Mouse (Mus musculus) macrophage (primary cell): ENCODE data around the gene Dock3. TPM values are rescaled to one million over a fixed set of nuclear protein-coding genes. Genes with fewer than 3 reads are reported as not detected.

Experiments
- H3K27ac ChIP-seq: fragments of 350-480 bp; formaldehyde crosslinking; 2 replicates; pipeline ENCODE4 v1.9.0; 2021
- H3K36me3 ChIP-seq: fragments of 350-480 bp; formaldehyde crosslinking; 2 replicates; pipeline ENCODE4 v1.9.0; 2021; ENCODE audit errors: inconsistent target
- H3K4me3 ChIP-seq: fragments of 350-480 bp; formaldehyde crosslinking; 2 replicates; pipeline ENCODE4 v1.9.0; 2021; ENCODE audit errors: inconsistent target
- H3K79me2 ChIP-seq: fragments of 350-480 bp; formaldehyde crosslinking; 2 replicates; pipeline ENCODE4 v1.9.0; 2021; ENCODE audit errors: inconsistent target
- WGBS: methylation state at CpG from one replicate; pipeline ENCODE4 v1.1.7; 2026; ENCODE audit warnings: inconsistent platforms; ENCODE audit not compliant: missing documents; 5-methylcytosine and 5-hydroxymethylcytosine counted together
- polyA plus RNA-seq: library from polyadenylated mRNA; stranded (reverse); fragments of 250-400 nt; gene quantifications from 3 replicates; pipeline ENCODE4 v1.2.4, GENCODE M21; 2018; ENCODE audit warnings: inconsistent platforms

Gene Dock3
- polyA plus RNA-seq, 1 experiment from 2014 or later = 32.2 TPM

GRCm38 (mm10) chr9:106903099-106903790 is 328.5 kb downstream of the Dock3 start:
- WGBS = 69% methylated on average over 4 of the region's 4 CpGs
- H3K79me2 ChIP-seq = no peaks in the 10 kb centered on the region
- H3K4me3 ChIP-seq = no peak overlapping the region
- H3K36me3 ChIP-seq = no peaks in the 10 kb centered on the region
- H3K27ac ChIP-seq = no peak overlapping the region

- 94% methylated on average over 7 of the region's 7 CpGs for WGBS
- Histone ChIP-seq H3K27ac (no peak overlapping the region), H3K79me2 (no peaks in the 10 kb centered on the region), H3K36me3 (no peaks in the 10 kb centered on the region), H3K4me3 (no peak overlapping the region)
Observed at GRCm38 (mm10) chr9:106901596-106901995, 330.1 kb downstream of the Dock3 start.

- no peak overlapping the region for H3K27ac ChIP-seq
- H3K36me3 ChIP-seq = no peaks in the 10 kb centered on the region
- no peaks in the 10 kb centered on the region for H3K79me2 ChIP-seq
- H3K4me3 ChIP-seq = no peak overlapping the region
- WGBS = 100% methylated on average over 1 of the region's 1 CpGs
Observed at GRCm38 (mm10) chr9:106898901-106899300, 332.8 kb downstream of the Dock3 start.

- Histone ChIP-seq H3K79me2 (peaks cover 30% of the 10 kb centered on the region), H3K36me3 (peaks cover 16% of the 10 kb centered on the region; the same call in 1 of the 2 replicates), H3K4me3 (no peak overlapping the region), H3K27ac (no peak overlapping the region)
- 58% methylated on average over 3 of the region's 3 CpGs for WGBS
Observed at GRCm38 (mm10) chr9:106893327-106893726, 338.4 kb downstream of the Dock3 start.

GRCm38 (mm10) chr9:106892552-106892875 is 339.2 kb downstream of the Dock3 start:
- peaks cover 16% of the 10 kb centered on the region; the same call in 1 of the 2 replicates for H3K36me3 ChIP-seq
- 0% methylated on average over 9 of the region's 9 CpGs for WGBS
- H3K27ac ChIP-seq = peak overlapping the region; percentile 85
- H3K4me3 ChIP-seq = peak overlapping the region; percentile 81
- H3K79me2 ChIP-seq = peaks cover 30% of the 10 kb centered on the region

GRCm38 (mm10) chr9:106891829-106892551 is 339.7 kb downstream of the Dock3 start, which contains the start of gene Manf:
Gene Manf (minus strand): TSS chr9:106891979.
- peak within 1 kb of the TSS; percentile 81 for H3K4me3 ChIP-seq
- H3K36me3 ChIP-seq = peaks cover 16% of the 10 kb centered on the region; the same call in 1 of the 2 replicates
- H3K79me2 ChIP-seq = peaks cover 30% of the 10 kb centered on the region
- H3K27ac ChIP-seq = peak within 1 kb of the TSS; percentile 85
- WGBS = 1% methylated on average over 52 of the region's 59 CpGs

- Histone ChIP-seq H3K36me3 (peaks cover 16% of the 10 kb centered on the region; the same call in 1 of the 2 replicates), H3K79me2 (peaks cover 30% of the 10 kb centered on the region), H3K4me3 (peak overlapping the region; percentile 81), H3K27ac (peak overlapping the region; percentile 77)
- under 1% methylated on average over 16 of the region's 17 CpGs for WGBS
Observed at GRCm38 (mm10) chr9:106891341-106891741, 340.4 kb downstream of the Dock3 start.

GRCm38 (mm10) chr9:106890496-106891240 is 341.0 kb downstream of the Dock3 start:
- peaks cover 16% of the 10 kb centered on the region; the same call in 1 of the 2 replicates for H3K36me3 ChIP-seq
- H3K79me2 ChIP-seq = peaks cover 31% of the 10 kb centered on the region
- WGBS = 78% methylated on average over 8 of the region's 8 CpGs
- H3K4me3 ChIP-seq = peak overlapping the region; percentile 81
- peak overlapping the region; percentile 77 for H3K27ac ChIP-seq

- Histone ChIP-seq H3K36me3 (peaks cover 19% of the 10 kb centered on the region; the same call in 1 of the 2 replicates), H3K27ac (no peak overlapping the region), H3K79me2 (peaks cover 45% of the 10 kb centered on the region), H3K4me3 (no peak overlapping the region)
- 83% methylated on average over 9 of the region's 9 CpGs for WGBS
Observed at GRCm38 (mm10) chr9:106889321-106889720, 342.4 kb downstream of the Dock3 start.

GRCm38 (mm10) chr9:106888346-106888745 is 343.4 kb downstream of the Dock3 start:
- Histone ChIP-seq H3K4me3 (no peak overlapping the region), H3K27ac (no peak overlapping the region), H3K79me2 (peaks cover 46% of the 10 kb centered on the region), H3K36me3 (peaks cover 22% of the 10 kb centered on the region; the same call in 1 of the 2 replicates)
- 95% methylated on average over 3 of the region's 3 CpGs for WGBS

GRCm38 (mm10) chr9:106886828-106887702 is 344.6 kb downstream of the Dock3 start, which contains the start of gene Rbm15b:
Gene Rbm15b (minus strand): TSS chr9:106887428.
- Histone ChIP-seq H3K36me3 (peaks cover 25% of the 10 kb centered on the region; the same call in 1 of the 2 replicates), H3K4me3 (peak within 1 kb of the TSS; percentile 10; the same call in 1 of the 2 replicates), H3K79me2 (peaks cover 46% of the 10 kb centered on the region), H3K27ac (no peak within 1 kb of the TSS)
- WGBS = 3% methylated on average over 80 of the region's 101 CpGs

- Histone ChIP-seq H3K27ac (no peak overlapping the region), H3K36me3 (peaks cover 25% of the 10 kb centered on the region; the same call in 1 of the 2 replicates), H3K79me2 (peaks cover 41% of the 10 kb centered on the region), H3K4me3 (no peak overlapping the region)
- 5% methylated on average over 89 of the region's 107 CpGs for WGBS
Observed at GRCm38 (mm10) chr9:106885901-106886731, 345.6 kb downstream of the Dock3 start.
